Mouse (Mus musculus) left cerebral cortex, adult 2 months (tissue): ENCODE measurements around the gene Nckap5. TPM values are rescaled to one million over a fixed set of nuclear protein-coding genes. Genes with fewer than 3 reads are reported as not detected.
A peak's percentile ranks its signal among the peaks of the same experiment; 100 is the strongest.

Source experiments
- DNase-seq, 2 experiments: peaks; one replicate each; pipeline ENCODE4 v3.0.0; 2021 to 2022; ENCODE audit warnings: low spot score in 2 of 2, mixed read lengths in 1 of 2; ENCODE audit errors: extremely low spot score in 1 of 2
- H3K27ac ChIP-seq: fragments of 200-600 bp; 2 replicates; pipeline ENCODE4 v1.8.1; 2022
- H3K4me3 ChIP-seq: fragments of 200-600 bp; 2 replicates; pipeline ENCODE4 v1.8.1; 2022
- CTCF ChIP-seq: fragments of 200-600 bp; IDR thresholded peaks from 2 replicates; pipeline ENCODE4 v1.8.1; 2022; ENCODE audit warnings: antibody characterized with exemption, mild to moderate bottlenecking, moderate library complexity
- intact Hi-C: fragments of 180-260 bp; cut with DNase I; formaldehyde crosslinking; loops from one replicate; pipeline ENCODE4 v1.15.1; 2025
- long read RNA-seq, 2 experiments: library from polyadenylated mRNA; stranded (forward); transcript quantifications; one replicate each; pipeline ENCODE4 v2.0.0; 2021; ENCODE audit warnings: borderline mapping rate in 2 of 2
- total RNA-seq, 2 experiments: library from RNA; stranded (reverse); gene quantifications; 2 replicates each; pipeline ENCODE4 v1.2.3; 2021

Nckap5 gene
- 1 to 10 TPM; 5.6 to 9.9 TPM for total RNA-seq
- long read RNA-seq, experiment 1, full-length matches to known transcripts: 1 of 19 reads
- long read RNA-seq, experiment 1, partial matches to known transcripts: 1 of 19 reads
- long read RNA-seq, experiment 1, other reads (novel, unspliced or antisense): 17 of 19 reads
- long read RNA-seq, experiment 2, partial matches to known transcripts: 1 of 16 reads
- long read RNA-seq, experiment 2, other reads (novel, unspliced or antisense): 15 of 16 reads

DNA sequence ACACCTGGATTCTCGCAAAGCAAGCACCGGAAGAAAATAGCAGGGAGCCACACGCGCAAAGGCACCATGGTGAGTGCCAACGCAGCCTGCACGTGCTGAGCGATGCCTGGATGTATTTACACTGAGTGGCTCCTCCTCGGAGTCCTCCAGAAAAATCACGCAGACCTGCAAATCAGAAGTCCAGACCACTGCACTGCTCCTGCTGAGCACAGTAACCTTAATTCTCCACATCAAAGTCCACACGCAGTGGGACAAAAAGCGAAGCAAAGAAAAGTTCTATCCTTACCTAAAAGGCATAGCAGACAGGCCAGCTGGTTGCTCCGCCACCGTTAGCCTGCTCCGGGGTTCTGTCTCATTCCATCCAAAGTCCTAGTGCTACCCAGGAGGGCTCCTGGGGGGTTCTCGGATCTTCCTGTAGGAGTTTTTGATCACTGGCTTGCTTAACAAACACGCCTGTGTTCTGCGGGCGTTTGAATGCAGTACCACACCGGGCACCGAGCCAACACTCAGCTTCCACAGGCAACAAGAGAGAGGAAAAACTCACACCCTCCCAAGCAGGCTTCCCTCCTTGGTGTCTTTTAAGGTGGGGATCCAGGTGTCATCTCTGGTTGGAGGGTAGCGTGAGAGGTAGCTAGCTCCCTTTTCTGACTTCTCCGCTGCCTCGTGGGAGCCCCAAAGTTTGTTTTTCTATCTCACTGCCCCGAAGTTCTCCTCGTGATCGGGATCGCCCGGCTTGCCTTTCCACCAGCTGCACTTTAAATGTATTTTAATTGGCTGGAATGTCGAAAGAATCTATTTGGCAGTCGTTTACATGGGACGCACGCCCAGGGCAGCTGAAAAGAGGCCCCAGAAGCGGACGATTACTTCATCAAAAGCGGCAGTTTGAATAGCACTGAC, at the start of gene Nckap5:
TSS of gene Nckap5 (minus strand) at position 769 of the 897 bp plus-strand sequence.
- Histone ChIP-seq H3K4me3 (peak within 1 kb of the TSS; percentile 38), H3K27ac (no peak within 1 kb of the TSS)
- intact Hi-C loops: loop anchor here (5.0 kb wide), 2 partner anchors 93 to 97 kb away; no protein-coding TSS in a partner anchor
- DNase-seq: peak; percentile 70 to 71
- no peak for TF ChIP-seq CTCF

GRCm38 (mm10) chr1:126877495-126877894, 46.9 kb upstream of the Nckap5 start:
- no peak overlapping the region for H3K4me3 ChIP-seq
- TF ChIP-seq CTCF: no peak
- H3K27ac ChIP-seq: no peak overlapping the region
- intact Hi-C loops: no loop called here
- no peak for DNase-seq

GRCm38 (mm10) chr1:126868372-126868771, 37.8 kb upstream of the Nckap5 start:
- no peak overlapping the region for H3K27ac ChIP-seq
- H3K4me3 ChIP-seq: no peak overlapping the region
- intact Hi-C loops: no loop called here
- DNase-seq: no peak
- no peak for TF ChIP-seq CTCF

DNA sequence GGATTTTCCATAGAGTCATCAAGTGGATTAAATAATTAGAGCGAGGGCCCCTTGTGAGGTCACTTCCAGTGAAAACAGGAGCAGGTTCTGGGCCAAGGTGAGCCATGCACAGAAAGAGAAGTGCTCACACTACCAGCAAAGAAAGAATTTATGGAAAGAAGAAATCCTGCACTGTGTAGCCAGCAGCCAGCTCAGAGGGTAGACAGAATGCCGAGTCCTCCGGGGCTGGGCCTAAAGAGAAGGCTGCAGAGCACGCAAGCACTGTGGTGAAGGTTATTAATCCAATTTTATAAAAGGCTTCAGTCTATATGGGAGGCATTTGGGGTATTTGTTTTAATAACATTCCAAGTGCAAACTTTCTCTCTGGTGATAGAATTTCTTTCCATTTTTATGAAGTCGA, 37.3 kb upstream of the Nckap5 start:
- intact Hi-C loops: no loop called here
- H3K27ac ChIP-seq: no peak overlapping the region
- TF ChIP-seq CTCF: no peak
- H3K4me3 ChIP-seq: no peak overlapping the region
- DNase-seq: no peak

GRCm38 (mm10) chr1:126865591-126866086, 35.0 kb upstream of the Nckap5 start:
- TF ChIP-seq CTCF: no peak
- peak; percentile 11 to 25 for DNase-seq

DNA sequence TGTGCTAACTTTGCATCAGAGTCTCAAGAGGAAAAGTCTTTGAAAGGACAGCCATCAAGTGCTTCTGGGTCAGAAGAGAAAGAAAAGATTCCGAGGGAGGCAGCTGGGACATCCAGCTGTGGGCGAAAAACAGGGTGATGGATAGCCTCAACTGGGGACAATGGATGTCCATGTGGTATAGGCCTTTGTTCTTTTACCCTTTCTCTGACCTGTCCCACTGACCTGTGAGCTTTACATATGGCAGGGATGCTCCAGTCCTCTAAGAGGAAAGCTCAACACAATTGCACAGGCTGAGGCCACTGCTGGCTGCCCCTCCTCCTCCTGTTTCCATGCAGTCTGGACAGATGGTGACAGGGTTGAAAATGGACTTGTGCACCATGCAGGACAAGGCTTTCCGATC, 31.2 kb upstream of the Nckap5 start:
- intact Hi-C loops: no loop called here
- no peak for TF ChIP-seq CTCF
- no peak overlapping the region for H3K27ac ChIP-seq
- no peak for DNase-seq
- H3K4me3 ChIP-seq: no peak overlapping the region

More at GRCm38 (mm10) chr1:126865591-126866086, 35.0 kb upstream of the Nckap5 start:
- intact Hi-C loops: no loop called here
- H3K27ac ChIP-seq: no peak overlapping the region
- no peak overlapping the region for H3K4me3 ChIP-seq

DNA sequence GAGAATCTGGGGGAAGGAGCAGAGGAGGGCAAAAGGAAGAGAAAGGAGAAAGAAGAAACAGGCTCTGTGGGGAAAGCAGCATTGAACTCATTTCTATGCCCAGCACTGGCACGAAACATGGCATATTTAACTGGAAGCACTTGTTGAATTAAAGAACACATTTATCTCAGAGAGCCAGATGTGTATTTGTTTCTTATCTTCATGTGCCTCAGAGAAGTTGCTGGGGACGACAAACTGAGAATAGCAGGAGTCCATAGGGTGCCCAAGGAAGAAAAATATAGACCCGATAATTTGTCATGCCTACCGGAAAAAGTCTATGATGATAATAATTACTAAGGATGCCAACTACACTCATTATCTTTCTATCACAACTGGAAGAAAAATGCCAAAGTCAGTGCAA, 29.9 kb upstream of the Nckap5 start:
- Histone ChIP-seq H3K27ac (no peak overlapping the region), H3K4me3 (no peak overlapping the region)
- no peak for TF ChIP-seq CTCF
- intact Hi-C loops: no loop called here
- DNase-seq: no peak

- DNase-seq: no peak
- Histone ChIP-seq H3K27ac (no peak overlapping the region), H3K4me3 (no peak overlapping the region)
- no peak for TF ChIP-seq CTCF
- intact Hi-C loops: no loop called here
These were observed 18.9 kb upstream of the Nckap5 start for GRCm38 (mm10) chr1:126849481-126849880.

GRCm38 (mm10) chr1:126846317-126846716, 15.7 kb upstream of the Nckap5 start:
- no peak for TF ChIP-seq CTCF
- DNase-seq: no peak
- H3K27ac ChIP-seq: no peak overlapping the region
- intact Hi-C loops: no loop called here
- no peak overlapping the region for H3K4me3 ChIP-seq

- Histone ChIP-seq H3K4me3 (no peak overlapping the region), H3K27ac (no peak overlapping the region)
- intact Hi-C loops: loop anchor here (5.0 kb wide), 2 partner anchors 94 to 96 kb away; no protein-coding TSS in a partner anchor
- TF ChIP-seq CTCF: no peak
- DNase-seq: no peak
These were observed 2.3 kb upstream of the Nckap5 start for GRCm38 (mm10) chr1:126832885-126833284.

- no peak for TF ChIP-seq CTCF
- intact Hi-C loops: no loop called here
- no peak overlapping the region for H3K4me3 ChIP-seq
- DNase-seq: no peak
- no peak overlapping the region for H3K27ac ChIP-seq
These were observed 1.6 kb downstream of the Nckap5 start for GRCm38 (mm10) chr1:126829031-126829430.

GRCm38 (mm10) chr1:126824841-126825240, 5.8 kb downstream of the Nckap5 start:
- intact Hi-C loops: no loop called here
- no peak overlapping the region for H3K27ac ChIP-seq
- TF ChIP-seq CTCF: no peak
- no peak for DNase-seq
- no peak overlapping the region for H3K4me3 ChIP-seq
